Mouse (Mus musculus): ENCODE measurements around the gene Cdca7.
A peak's percentile ranks its signal among the peaks of the same experiment; 100 is the strongest.

Cdca7 gene

DNA sequence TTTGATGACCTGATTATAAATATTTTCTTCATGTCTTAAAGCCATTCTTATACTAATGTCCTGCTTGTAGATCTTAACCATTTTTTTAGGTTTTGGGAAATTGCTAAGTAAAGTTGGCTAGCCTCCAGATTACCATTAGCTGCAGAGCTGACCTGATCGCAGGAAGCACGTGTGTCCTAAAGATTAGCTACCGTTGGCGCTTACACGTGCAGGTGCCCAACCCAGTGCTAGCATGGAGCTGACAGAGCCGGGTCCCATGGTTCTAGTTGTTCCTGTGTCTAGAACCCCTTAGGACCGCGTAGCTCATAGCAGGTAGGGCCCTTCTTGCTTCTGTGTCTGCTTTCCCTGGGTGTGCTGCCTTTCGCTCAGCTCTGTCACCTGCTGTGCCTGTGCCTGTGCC, 3.9 kb downstream of the Cdca7 start:
- no peak for ATAC-seq (ENCODE audit: insufficient number of reproducible peaks, low FRiP score, low TSS enrichment)

DNA sequence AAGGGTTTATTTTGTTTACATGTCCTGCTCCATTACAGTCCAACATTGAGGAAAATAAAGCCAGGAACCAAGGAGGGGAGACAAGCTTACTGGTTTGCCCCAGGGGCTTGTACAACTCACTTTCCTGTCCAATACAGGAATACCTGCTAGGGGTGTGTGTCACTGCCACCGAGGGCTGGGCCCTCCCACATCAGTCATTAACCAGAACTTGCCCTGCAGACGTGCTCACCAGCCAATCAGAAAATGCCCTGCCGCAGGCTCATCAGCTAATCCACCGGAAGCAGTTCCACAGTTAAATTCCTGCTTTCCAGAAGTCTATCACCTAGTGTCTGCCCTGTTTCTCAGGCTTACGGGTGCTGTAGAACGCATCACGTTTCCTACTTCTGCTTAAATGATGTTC, 15.7 kb downstream of the Cdca7 start:
- ATAC-seq (ENCODE audit: insufficient number of reproducible peaks, low FRiP score, low TSS enrichment), result no peak

DNA sequence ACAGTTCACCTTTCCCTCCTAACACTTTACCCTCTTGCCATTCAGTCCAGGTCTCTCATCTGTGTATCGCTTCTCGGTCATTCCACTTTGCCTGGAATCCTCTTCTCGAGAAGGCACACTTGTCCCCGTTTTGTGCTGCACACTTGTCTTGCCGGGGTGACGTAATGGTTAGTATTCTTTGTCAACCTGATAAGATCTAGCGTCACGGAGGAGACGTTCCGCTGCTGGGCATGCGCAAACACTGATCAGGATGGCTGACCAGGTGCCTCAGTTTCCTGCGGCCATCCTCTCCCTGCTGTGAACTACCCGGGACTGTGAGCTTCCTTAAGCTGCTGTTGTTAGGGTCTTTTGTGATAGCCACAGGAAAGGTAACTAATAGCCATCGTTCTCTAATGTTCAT, 17.1 kb downstream of the Cdca7 start:
- ATAC-seq (ENCODE audit: insufficient number of reproducible peaks, low FRiP score, low TSS enrichment), result no peak

DNA sequence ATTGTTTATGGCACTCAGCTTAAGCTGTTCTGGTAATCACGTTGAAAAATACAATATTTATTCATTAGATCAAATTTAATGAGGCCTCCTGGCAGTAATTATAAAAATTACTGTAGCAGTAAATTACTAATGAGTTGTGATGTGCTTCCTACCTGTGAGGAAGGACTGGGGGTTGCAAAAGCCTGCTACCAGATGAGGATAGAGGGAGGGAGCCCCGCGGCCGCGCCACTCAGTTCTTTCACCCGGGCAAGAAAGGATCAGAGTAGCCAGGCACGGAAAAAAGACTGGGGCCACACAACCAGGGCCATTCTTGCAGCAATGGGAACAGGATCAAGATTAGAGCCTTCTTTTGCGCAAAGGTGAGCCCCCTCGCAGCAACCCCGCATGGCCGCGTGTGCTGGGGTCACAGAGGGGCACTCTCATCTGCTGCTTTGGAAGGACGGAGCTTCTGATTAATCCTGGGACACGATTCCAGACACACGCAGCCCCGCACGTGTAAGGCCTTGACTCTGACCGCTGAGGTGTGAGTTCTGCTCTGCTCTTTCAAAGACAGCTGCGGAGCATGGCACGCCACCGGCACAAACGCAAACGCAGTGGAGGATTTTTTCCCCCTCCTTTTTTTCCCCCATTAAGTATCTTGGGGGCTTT, 23.2 kb downstream of the Cdca7 start:
- ATAC-seq (ENCODE audit: insufficient number of reproducible peaks, low FRiP score, low TSS enrichment), result no peak

DNA sequence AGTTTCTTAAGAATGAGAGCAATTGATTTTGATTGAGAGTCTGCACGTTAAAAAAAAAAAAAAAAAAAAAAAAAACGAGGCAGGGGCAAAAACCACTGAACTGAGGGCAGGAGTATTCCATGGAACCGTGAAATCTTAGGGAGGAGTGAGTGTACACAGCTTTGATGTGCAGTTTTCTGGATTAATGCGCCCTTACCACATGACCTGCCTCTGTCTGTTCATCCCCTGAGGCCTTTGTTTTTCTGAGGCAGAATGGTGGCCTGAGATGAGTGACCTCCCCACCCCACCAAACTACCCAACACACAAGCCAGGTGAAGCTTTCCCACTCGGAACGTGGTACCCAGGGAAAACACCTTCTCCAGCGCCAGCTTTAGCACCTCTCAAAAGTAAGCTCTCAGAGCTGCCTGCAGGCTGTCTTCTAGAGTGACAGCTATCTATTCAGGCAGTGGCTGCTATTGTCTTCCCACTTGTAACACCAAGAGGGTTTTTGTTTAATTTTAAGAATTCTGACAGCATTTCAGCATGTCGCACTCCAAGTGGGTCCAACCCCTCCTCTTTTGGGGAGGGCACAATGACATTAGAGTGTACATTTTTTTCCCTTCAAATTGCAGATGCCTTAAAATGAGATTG, 23.9 kb downstream of the Cdca7 start:
- ATAC-seq (ENCODE audit: insufficient number of reproducible peaks, low FRiP score, low TSS enrichment), result no peak

DNA sequence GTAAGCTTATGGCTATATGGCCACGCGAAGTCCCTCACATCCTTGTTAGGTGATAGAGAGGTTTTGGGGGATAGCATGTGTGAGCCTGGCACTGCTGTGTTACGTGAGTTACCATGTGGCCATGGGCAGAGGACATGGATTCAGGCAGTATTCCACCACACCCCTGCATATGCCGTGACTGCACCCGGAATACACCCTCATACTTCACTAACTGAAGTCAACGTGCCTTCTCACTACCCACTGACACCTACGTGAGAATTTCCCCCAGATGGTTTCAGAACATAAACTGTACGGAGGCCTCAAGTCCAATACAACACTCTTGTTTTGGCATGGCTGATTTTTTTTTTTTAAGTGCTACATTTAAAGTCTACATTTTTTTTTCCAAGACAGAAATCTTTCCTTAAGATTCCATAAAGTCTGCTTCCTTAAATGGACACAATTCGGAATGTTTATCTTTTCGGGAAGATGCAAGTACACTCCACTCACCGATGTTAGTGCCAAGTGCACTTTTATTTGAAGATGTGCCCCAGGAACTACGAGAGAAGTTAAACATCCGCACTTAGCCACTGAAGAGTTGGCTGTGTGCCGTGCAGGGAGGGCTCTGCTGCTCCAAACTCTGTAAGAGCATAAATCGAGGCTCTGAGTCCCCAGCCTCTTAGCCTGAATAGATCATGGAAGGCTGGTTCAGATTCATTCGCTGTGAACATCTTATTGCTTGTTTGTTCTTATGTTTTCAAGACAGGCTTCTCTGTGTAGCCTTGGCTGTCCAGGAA, 26.3 kb downstream of the Cdca7 start:
- ATAC-seq (ENCODE audit: insufficient number of reproducible peaks, low FRiP score, low TSS enrichment), result no peak

DNA sequence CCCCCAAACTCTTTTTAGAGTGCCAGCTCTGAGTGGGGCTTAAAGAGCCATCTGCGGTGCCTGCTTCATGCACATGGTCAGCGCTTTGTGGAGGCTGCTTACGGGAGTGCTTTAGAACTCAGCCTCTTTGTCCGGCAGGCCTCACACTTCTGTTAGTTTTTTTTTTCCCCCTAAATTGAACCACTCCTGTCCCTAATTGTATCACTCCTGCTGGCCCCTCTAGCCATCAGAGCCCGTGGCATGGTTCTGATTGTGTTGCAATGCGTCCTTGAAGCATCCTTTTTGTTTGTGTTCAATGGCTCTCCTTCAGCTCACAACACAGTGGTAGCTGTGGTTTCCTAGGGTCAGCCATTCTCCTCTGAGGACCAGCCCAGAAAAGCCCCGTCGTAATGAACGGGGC, 27.7 kb downstream of the Cdca7 start:
- no peak for ATAC-seq (ENCODE audit: insufficient number of reproducible peaks, low FRiP score, low TSS enrichment)

DNA sequence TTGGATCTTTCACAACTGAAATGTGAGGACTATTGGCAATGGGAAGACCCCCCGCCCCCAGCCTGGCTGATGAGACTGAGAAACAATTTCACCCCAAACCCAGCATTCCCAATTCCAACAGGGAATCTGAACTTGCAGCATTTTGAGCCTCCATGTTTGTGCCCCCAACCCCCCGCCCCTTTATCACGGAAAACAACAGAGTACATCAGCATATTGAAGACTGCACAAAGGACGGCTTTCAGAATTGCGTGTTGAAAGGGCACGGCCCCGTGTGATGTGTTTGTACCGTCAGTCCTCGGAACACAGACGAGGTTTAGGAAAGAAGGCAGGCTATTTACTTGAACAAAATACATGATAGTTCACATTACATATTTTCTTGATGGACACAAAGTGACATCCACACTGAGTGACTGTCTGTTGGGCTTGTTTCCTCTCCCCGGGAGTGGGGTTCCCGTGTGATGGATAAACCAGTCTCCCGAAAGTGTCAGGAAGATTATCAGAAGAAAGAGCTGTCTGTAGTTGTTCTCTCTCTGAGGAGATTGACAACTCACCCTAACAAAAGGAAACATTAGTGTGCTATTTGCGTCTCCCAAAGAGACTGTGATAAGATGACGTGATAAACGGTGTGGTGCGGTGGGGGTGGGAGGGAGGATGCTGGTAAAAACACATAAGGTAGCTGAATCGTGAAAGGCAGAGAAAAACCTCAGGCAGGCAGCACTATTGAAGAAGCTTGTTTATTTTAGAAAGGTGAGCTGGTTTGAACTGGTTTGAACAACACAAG, 32.1 kb downstream of the Cdca7 start:
- no peak for ATAC-seq (ENCODE audit: insufficient number of reproducible peaks, low FRiP score, low TSS enrichment)

DNA sequence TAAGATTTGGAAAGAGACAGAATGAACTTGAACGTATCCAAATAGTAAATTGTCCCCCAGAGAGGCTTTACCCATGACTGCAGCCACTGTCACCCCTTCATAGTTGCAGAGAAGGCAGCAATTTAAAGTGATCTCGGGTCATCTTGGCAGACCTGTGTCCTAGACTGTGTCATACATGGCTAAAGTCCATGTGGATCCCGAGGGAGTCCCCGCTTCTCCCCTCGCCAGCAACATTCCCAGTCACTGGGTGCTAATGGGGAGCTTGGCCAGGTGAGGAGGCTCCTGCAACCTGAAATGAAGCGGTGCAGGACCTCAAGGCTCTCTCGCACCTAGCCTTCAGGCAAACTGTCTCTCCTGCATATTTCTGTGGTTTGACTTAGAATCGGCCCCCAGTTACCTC, 32.9 kb downstream of the Cdca7 start:
- no peak for ATAC-seq (ENCODE audit: insufficient number of reproducible peaks, low FRiP score, low TSS enrichment)

DNA sequence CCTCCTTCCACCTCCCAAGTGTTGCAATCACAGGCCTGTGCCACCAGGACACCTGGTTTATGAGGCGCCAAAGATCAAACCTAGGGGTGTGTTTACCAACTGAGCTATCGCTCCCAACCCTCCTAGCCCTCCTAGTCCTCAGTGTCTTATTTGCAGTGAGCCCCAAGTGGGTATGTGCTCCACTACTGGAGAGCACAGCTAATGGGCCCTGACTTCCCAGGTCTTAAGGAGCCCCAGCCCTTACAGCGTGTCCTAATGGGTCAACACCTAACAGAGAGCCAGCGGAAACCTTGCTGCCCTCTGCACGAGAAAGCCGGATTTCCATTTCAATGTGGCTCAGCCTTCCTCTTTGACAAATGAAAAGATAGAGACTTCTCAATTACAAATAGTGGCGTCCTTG, 39.6 kb downstream of the Cdca7 start:
- ATAC-seq (ENCODE audit: insufficient number of reproducible peaks, low FRiP score, low TSS enrichment), result no peak

DNA sequence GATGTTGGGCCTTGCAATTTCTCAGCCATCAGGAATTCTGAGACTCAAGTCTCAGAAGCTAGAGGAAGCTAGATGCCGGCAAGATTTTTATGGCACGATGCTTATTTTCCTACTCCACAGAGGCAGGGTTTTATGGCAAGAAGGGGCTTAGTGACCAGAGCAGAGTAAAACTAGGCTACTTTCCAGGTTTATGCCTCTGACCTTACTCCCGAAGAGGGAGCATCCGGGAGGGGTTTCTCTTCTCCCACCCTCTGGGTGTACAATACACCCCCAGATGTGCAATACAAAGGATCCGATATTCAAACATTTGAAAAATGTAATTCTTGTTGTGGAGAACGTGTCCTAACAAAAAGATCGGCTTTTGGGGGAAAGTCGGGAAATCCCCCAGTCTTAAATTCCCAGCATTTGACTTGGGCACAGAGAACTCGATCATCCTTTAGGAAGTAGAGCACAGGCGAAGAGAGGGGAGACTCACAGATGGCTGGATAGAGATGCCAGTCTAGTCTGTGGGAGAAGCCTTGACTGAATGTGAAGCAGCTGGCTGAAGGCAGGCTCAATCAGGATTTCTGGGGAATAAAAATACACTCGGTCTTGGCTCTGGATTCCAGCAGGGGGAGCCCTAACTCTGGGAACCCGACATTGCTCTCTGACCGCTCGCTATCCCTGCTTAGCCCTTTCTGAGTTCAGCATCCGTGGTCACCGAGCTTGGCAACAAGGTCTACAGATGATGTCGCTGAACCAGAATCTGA, 40.2 kb downstream of the Cdca7 start:
- peak; percentile 89 for ATAC-seq (ENCODE audit: insufficient number of reproducible peaks, low FRiP score, low TSS enrichment)

DNA sequence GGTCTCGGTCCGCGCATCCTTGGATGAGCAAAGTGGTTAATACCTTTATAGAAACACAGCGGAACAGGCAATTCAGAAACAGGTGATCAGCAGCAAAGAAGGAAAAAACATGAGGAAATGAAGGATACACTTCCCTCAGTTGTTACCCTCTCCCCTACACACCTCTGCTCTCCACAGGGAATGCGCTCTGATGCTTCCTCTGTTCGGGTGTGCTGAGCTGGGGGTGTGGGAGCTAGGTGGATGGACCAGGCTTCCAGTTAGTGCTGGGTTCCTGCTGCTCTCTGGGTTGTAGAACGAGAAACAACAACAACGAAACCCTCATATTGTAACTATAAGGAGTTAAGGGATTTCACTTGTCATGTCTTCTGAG, 40.7 kb downstream of the Cdca7 start:
- no peak for ATAC-seq (ENCODE audit: insufficient number of reproducible peaks, low FRiP score, low TSS enrichment)

DNA sequence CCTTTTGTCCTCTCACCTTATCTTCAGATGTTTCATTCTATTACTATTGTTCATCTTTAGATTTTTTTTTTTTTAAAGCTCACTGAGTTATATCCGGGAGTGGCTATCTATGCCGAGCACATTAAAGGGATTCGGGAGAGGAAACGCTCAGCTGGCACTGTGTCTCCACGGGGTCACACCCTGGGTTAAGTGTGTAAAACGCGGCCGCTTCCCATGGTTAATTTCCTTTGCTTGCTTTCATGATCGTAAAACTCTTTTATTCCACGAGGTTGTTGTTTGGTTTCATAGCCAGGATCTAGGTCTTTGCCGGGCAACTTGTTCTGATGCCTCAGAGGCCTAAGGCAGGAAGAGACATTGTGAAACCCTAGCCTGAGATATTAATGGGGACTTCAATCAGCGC, 48.1 kb downstream of the Cdca7 start:
- no peak for ATAC-seq (ENCODE audit: insufficient number of reproducible peaks, low FRiP score, low TSS enrichment)

DNA sequence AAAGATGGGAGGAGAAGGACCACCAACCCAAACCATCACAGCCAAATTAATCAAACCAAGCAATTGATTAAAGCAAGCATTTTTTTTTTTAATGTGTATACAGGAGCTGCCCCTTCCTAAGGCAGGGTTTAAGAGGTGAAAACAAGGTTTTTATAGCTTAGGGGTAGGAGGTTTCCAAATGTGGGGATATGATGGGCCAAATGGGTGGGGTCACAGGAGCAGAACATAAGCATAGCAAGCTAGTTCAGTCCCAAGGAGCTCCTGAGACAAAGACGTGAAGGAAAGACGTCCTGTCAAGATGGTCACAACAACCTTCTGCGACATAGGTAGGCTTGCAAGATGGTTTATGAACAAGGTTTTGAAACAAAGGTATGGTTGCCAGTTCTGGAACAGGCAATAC, 49.6 kb downstream of the Cdca7 start:
- no peak for ATAC-seq (ENCODE audit: insufficient number of reproducible peaks, low FRiP score, low TSS enrichment)

DNA sequence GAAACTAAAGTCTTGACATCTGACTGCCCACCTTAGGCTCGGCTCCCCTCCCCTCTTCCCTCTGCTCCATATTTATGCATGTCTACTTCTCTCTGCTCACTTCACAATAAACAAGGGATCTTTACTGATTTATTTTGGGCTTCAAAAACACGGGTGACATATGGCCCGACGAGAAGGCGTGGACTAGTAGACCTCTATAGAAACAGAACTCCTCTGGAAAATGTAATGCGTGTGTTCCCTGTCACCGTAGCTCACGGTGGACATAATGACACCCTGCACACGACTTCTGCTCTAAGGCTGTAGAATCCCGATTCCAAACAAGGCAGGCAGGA, 53.0 kb downstream of the Cdca7 start:
- peak; percentile 65; the same call in 1 of the 2 replicates for ATAC-seq (ENCODE audit: insufficient number of reproducible peaks, low FRiP score, low TSS enrichment)

DNA sequence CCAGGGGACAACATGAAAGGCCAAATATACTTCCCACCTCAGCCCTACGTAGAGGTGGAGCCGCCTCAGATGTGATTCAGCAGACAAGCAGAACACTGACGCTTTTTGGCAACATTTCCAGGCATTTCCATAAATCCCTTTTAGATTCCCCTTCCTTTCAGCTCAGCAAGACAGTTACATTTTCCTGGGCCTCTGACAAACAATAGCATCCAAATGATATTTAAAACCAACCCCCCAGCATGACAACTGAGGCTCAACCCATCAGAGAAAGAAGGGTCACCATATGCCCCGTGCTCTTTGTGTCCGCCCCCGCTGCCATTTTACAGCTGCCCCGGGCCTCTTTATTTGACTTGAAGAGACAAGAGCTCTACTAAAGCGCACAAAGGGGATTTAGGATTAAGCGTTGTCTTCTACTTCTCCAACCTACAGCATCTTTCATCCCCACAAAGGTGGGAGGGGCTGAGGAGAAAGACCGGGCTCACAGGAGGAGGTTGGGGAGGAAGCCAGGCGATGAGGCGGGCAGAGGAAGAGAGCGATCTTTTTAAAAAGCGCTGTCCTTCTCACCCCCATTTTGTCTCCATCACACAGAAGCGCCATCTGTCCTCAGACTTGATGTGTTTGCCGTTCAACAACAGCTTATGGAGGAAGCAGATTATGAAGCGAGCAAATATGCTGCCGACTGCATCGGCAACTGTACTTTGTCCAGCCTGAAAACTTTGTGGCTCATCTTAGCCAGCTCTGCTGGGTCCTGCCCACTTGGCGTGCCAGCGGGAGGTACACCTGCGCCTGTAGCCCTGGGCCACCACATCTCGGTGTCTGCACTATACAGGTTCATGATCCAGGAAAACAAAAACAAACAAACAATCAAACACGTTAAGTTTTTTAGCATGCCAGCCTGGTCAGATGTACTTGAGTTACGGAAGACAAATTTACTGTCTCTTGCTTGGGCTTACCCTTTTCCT, 53.7 kb downstream of the Cdca7 start:
- ATAC-seq (ENCODE audit: insufficient number of reproducible peaks, low FRiP score, low TSS enrichment), result peak; percentile 45

DNA sequence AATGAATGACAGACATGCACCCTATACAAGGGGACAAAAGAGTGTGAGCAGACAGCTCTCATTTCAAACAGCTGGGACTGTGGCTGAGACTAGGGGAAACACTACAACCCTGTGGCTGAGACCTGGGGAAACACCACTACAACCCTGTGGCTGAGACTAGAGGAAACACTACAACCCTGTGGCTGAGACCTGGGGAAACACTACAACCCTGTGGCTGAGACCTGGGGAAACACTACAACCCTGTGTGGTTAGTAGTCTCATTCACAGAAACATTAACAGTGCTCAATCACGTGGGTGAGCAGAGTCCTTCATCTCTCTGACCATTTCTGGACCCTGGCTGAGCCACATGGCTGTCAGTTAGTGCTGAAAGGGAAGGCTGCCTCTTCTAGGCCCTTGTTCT, 59.9 kb downstream of the Cdca7 start:
- no peak for ATAC-seq (ENCODE audit: insufficient number of reproducible peaks, low FRiP score, low TSS enrichment)
